Mouse (Mus musculus) liver, embryonic 14.5 days (tissue): ENCODE data around the gene Dapk1.

Source experiments
- CTCF ChIP-seq: IDR thresholded peaks from 2 replicates; pipeline ENCODE4 v1.5.1; 2016; ENCODE audit warnings: antibody characterized with exemption, low read depth, control low read depth
- EP300 ChIP-seq: IDR thresholded peaks from 2 replicates; pipeline ENCODE4 v1.6.1; 2016; ENCODE audit warnings: antibody characterized with exemption, low read depth

- TF ChIP-seq CTCF (no peak), EP300 (no peak)
These were observed 153.5 kb downstream of the Dapk1 start for GRCm38 (mm10) chr13:60755251-60755650.
